Mouse (Mus musculus): ENCODE data around the gene Gfpt2. TPM values are rescaled to one million over a fixed set of nuclear protein-coding genes. Genes with fewer than 3 reads are reported as not detected.

Gfpt2 gene
- total RNA-seq, 2 experiments from 2014 or later = 5.7 to 12.0 TPM

GRCm38 (mm10) chr11:49837717-49838407 lies 43.9 kb downstream of the Gfpt2 start:
- DNase-seq = no peak

GRCm38 (mm10) chr11:49840666-49841065 lies 46.7 kb downstream of the Gfpt2 start:
- DNase-seq = no peak

- no peak for DNase-seq
Measured at GRCm38 (mm10) chr11:49841886-49842285, 47.9 kb downstream of the Gfpt2 start.

- DNase-seq = no peak
Measured at GRCm38 (mm10) chr11:49842718-49843117, 48.7 kb downstream of the Gfpt2 start.

- no peak for DNase-seq
Measured at GRCm38 (mm10) chr11:49844311-49844710, 50.3 kb downstream of the Gfpt2 start.

- peak; percentile 70 to 85 for DNase-seq
Measured at GRCm38 (mm10) chr11:49844969-49845368, 51.0 kb downstream of the Gfpt2 start.

- peak; percentile 63 to 67 for DNase-seq
Measured at GRCm38 (mm10) chr11:49845958-49846357, 52.0 kb downstream of the Gfpt2 start.

GRCm38 (mm10) chr11:49846401-49847070 lies 52.6 kb downstream of the Gfpt2 start, which contains the start of gene Mapk9:
Gene Mapk9 (plus strand): TSS chr11:49846751.
- peak; percentile 99 to 100 for DNase-seq

GRCm38 (mm10) chr11:49847071-49847810 lies 53.3 kb downstream of the Gfpt2 start:
- DNase-seq = peak in 1 of 2 experiments; percentile 36

- no peak for DNase-seq
Measured at GRCm38 (mm10) chr11:49847811-49848078, 53.8 kb downstream of the Gfpt2 start.

GRCm38 (mm10) chr11:49848080-49848815 lies 54.3 kb downstream of the Gfpt2 start:
- DNase-seq = peak; percentile 28 to 39

- no peak for DNase-seq
Measured at GRCm38 (mm10) chr11:49850331-49850730, 56.4 kb downstream of the Gfpt2 start.

GRCm38 (mm10) chr11:49855144-49855543 lies 61.2 kb downstream of the Gfpt2 start:
- DNase-seq = no peak

- DNase-seq = no peak
Measured at GRCm38 (mm10) chr11:49861139-49861538, 67.2 kb downstream of the Gfpt2 start.

- no peak for DNase-seq
Measured at GRCm38 (mm10) chr11:49863926-49864325, 69.9 kb downstream of the Gfpt2 start.

GRCm38 (mm10) chr11:49867320-49867719 lies 73.3 kb downstream of the Gfpt2 start:
- DNase-seq = no peak

- peak; percentile 49 to 64 for DNase-seq
Measured at GRCm38 (mm10) chr11:49869762-49870161, 75.8 kb downstream of the Gfpt2 start.

GRCm38 (mm10) chr11:49871914-49872313 lies 77.9 kb downstream of the Gfpt2 start:
- DNase-seq = peak; percentile 26 to 55

- DNase-seq = no peak
Measured at GRCm38 (mm10) chr11:49872779-49873178, 78.8 kb downstream of the Gfpt2 start.

GRCm38 (mm10) chr11:49876948-49877817 lies 83.2 kb downstream of the Gfpt2 start:
- no peak for DNase-seq

GRCm38 (mm10) chr11:49879950-49880642 lies 86.1 kb downstream of the Gfpt2 start:
- DNase-seq = peak in 1 of 2 experiments; percentile 29
